Mouse (Mus musculus): ENCODE data around the gene Pik3cb. TPM values are rescaled to one million over a fixed set of nuclear protein-coding genes. Genes with fewer than 3 reads are reported as not detected.

The Pik3cb gene
- 3.3 and 5.9 TPM in 2 replicates for polyA plus RNA-seq (2015; fragmentation: Nextera tagmentation; extraction: Ambion mirVana)

GRCm38 (mm10) chr9:99140063-99140882 is at the start of gene Pik3cb:
Pik3cb (minus strand) TSS chr9:99140621.

GRCm38 (mm10) chr9:99035575-99035974 is 104.8 kb downstream of the Pik3cb start, which contains the start of gene Gm1123:
Gm1123 (minus strand) TSS chr9:99035715.

Other genes starting within 250 kb of the Pik3cb start
- gene 7420426K07Rik, start 237.5 kb downstream of the Pik3cb start, polyA plus RNA-seq (2015; fragmentation: Nextera tagmentation; extraction: Ambion mirVana) = not detected in 2 replicates
- gene Foxl2, start 185.3 kb downstream of the Pik3cb start, polyA plus RNA-seq (2015; fragmentation: Nextera tagmentation; extraction: Ambion mirVana) = 0.65 and 0.81 TPM in 2 replicates
- 113 and 122 TPM in 2 replicates for gene Faim, start 154.2 kb downstream of the Pik3cb start, polyA plus RNA-seq (2015; fragmentation: Nextera tagmentation; extraction: Ambion mirVana)
- gene Gm1123, start 104.9 kb downstream of the Pik3cb start, polyA plus RNA-seq (2015; fragmentation: Nextera tagmentation; extraction: Ambion mirVana) = 0.09 TPM in 1 of 2 replicates, not detected in the other
- gene Faiml, start 96.6 kb upstream of the Pik3cb start, polyA plus RNA-seq (2015; fragmentation: Nextera tagmentation; extraction: Ambion mirVana) = not detected in 2 replicates
- 39.1 and 45.0 TPM in 2 replicates for gene Cep70, start 102.7 kb upstream of the Pik3cb start, polyA plus RNA-seq (2015; fragmentation: Nextera tagmentation; extraction: Ambion mirVana)
- 1.2 and 1.3 TPM in 2 replicates for gene Esyt3, start 217.9 kb upstream of the Pik3cb start, polyA plus RNA-seq (2015; fragmentation: Nextera tagmentation; extraction: Ambion mirVana)

Data from neural tube, postnatal 0 days (tissue).